Mouse (Mus musculus): ENCODE data around the gene 9330159F19Rik. TPM values are rescaled to one million over a fixed set of nuclear protein-coding genes. Genes with fewer than 3 reads are reported as not detected.

The 9330159F19Rik gene
- total RNA-seq (2015; ENCODE audit: low replicate concordance) (not detected in 2 replicates), total RNA-seq (2017; ENCODE audit: low replicate concordance) (not detected in 2 replicates)

DNA sequence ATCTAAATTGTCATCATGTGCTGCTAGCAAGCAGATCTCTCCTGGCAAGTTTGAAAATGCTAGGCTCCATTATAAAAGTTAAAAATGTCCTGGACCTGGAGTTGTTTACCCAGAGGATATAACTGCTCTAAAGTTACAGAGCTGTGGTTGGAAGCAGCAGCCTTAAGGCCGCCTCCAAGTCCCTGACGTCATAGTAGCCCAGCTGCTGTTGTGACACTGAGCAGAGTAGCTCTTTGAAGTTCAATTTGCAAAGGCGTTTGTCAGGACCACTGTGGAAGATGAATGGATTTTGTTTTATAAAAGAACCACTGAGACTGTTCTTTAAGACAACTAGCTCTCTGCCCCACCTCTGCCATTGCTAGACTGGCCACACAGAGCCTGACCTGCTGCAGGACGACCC is at the start of gene 9330159F19Rik:
Gene 9330159F19Rik (plus strand): TSS at position 154 of the 400 bp plus-strand sequence.
- ATAC-seq (replicated peaks; ENCODE audit: low FRiP score, poor library complexity, severe bottlenecking): no peak

DNA sequence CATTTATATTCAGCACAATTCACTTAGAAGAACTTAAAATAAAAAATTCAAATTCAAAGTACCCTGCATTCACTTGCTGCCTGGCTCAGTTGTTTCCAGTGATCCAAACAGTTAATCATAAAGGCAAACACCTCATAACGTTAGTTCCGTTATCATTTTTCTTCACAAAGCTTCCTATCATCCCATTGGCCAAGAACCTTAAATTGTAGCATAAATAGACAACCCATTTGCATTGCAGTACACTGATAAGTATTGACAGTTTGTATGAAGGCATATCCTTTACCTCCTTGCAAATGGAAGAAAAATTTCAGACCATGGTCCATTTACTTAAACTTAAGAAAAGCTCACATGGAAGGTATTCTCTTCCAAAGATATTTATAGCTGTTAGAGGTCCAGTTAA is 49.7 kb upstream of the 9330159F19Rik start:
- no peak for ATAC-seq (replicated peaks; ENCODE audit: low FRiP score, poor library complexity, severe bottlenecking)

DNA sequence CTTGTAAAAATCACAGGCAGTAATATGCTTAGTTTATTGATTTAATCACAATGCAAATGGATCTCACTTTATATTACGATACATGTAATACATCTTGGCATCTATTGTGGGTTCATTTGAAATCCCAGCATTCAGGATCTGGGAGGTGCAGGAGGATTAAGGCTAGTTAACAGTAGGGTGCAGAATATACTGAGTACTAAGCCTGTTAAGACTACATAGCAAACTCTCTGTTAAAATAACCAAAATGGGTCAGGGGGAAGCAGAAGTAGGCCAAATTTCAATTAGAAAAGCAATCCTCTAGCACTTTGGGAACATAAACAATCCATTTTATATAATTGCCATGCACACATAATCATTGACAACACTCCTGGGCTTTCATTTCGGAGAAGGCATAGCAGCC is 37.6 kb upstream of the 9330159F19Rik start:
- ATAC-seq (replicated peaks; ENCODE audit: low FRiP score, poor library complexity, severe bottlenecking): no peak

DNA sequence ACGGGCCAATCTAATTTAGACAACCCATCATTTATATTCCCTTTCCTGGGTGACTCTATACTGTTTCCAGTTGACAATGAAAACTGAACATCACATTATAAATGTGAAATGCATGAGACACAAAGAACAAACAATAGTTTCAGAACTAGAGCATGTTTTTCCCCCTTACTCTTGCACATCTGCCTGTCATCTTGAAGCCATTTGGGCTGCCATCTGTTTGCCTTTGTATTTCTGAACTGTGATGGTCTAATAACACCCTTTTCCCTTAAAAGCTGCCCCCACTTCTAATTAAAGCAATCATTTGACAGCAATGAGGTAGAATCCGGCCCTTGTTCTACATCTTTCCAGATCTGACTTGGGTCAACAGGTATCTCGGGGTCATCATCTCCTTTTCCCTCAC is 35.8 kb upstream of the 9330159F19Rik start:
- no peak for ATAC-seq (replicated peaks; ENCODE audit: low FRiP score, poor library complexity, severe bottlenecking)

DNA sequence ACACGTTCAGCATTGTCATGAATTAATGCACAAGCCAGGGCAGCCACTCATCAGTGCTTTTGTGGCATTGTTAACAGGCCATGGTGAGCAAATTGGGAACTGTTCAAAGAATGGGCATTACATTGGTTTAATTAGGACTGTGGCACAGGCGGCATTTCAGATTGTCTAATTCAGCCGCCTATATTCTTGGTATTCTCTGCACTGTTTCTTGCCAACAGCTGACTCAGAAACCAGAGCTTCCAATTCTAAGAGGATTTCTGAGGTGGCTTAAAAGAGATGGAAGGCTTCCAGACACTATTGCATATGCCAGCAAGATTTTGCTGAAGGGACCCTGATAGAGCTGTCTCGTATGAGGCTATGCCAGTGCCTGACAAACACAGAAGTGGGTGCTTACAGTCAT is 34.5 kb upstream of the 9330159F19Rik start:
- no peak for ATAC-seq (replicated peaks; ENCODE audit: low FRiP score, poor library complexity, severe bottlenecking)

DNA sequence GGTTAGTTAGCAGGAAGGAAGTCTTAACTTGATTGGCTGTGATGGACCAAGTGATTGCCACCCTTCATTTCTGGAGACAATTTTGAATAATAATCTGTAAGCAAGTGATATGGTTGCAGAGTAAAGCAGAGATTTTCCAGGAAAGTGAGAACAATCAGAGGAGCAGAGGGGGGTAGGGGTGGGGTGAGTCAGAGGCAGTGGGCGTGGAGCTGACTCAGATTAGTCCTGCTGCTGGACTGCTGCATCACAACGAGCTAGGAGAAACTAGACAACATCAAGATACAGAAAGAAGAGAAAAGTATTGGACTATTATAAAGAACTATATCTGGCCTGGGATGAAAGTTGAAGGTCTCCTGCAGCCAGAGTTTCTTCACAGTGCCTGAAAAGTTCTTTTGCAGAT is 33.4 kb upstream of the 9330159F19Rik start:
- no peak for ATAC-seq (replicated peaks; ENCODE audit: low FRiP score, poor library complexity, severe bottlenecking)

DNA sequence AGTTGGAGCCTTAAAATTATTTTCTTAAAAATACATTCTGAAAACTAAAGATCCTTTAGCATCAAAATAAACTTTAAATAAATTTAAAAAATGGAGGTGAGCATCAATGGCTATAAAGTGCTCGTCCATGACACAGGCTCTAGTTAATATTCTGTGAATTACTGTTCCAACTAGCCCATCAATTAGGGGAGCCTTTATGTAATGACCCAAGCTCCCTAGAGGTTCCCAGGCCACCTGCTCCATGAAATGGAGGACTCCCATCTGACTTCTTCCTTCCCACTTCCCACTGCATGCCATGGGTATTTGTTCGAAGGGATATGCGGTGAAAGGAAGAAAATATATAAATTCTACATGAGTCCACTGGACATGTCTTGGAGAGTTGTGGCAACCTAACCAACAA is 31.2 kb upstream of the 9330159F19Rik start:
- no peak for ATAC-seq (replicated peaks; ENCODE audit: low FRiP score, poor library complexity, severe bottlenecking)

DNA sequence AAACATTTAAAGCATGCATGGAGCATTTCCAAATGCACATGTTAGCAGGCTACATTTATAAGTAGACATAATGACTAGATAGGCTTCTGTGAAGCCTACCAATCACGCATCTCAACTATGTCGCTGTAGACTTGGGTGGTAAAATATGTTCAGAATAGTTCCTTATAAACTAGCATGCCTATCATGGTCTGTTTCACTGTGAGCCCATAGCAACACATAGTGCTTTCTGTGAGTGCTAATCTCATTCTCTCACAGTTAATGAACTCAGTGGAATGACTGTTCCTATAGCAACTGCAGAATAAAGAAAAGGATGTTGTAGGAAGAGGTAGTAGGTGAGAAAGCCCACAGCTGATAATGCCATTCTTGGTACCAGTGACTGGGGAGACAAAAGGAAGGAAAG is 30.4 kb upstream of the 9330159F19Rik start:
- ATAC-seq (replicated peaks; ENCODE audit: low FRiP score, poor library complexity, severe bottlenecking): no peak

DNA sequence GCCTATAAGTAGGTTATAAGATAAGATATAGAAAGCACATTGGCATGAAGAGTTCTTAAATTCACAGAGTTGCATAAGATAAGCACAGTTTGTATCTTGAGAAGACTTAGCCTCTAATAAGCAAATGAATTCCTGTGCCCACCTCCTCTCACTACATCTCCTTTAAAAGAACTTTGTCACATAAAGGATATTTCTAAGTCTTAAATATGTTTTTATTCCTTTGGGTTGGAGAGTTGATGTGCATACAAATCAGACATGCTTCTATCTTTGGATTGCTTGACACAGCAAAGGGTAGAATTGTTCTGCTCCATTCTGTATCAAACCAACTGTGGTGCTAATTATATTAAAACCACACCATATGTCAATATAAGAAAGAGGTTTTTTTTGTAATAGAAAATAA is 17.6 kb upstream of the 9330159F19Rik start:
- ATAC-seq (replicated peaks; ENCODE audit: low FRiP score, poor library complexity, severe bottlenecking): no peak

DNA sequence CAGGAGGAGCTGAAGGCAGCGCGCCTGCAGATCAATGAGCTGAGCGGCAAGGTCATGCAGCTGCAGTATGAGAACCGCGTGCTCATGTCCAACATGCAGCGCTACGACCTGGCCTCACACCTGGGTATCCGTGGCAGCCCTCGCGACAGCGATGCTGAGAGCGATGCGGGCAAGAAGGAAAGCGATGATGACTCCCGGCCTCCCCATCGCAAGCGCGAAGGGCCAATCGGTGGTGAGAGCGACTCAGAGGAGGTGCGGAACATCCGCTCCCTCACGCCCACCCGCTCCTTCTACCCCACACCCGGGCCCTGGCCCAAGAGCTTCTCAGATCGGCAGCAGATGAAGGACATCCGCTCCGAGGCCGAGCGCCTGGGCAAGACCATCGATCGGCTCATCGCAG is 14.6 kb upstream of the 9330159F19Rik start:
- ATAC-seq (replicated peaks; ENCODE audit: low FRiP score, poor library complexity, severe bottlenecking): no peak

DNA sequence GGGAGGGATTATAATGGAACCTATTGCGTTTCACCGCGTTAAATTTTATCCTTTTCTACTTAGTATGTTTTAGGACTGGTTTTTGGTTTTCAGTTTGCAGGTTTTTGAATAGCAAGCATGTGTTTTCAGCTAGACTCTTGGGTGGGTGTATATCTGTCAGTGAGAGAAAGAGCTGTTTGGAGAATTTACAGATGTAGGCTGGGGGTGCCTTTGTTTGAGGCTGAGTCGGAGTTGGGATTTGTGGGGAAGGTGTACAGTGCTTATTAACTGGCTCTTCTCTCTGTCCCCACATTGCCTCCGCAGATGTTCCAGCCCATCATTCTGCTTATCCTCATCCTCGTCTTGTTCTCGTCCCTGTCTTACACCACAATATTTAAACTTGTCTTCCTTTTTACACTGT is 12.8 kb upstream of the 9330159F19Rik start, which contains the start of gene Gm49353:
Gene Gm49353 (plus strand): TSS at position 313 of the 400 bp plus-strand sequence.
- no peak for ATAC-seq (replicated peaks; ENCODE audit: low FRiP score, poor library complexity, severe bottlenecking)

DNA sequence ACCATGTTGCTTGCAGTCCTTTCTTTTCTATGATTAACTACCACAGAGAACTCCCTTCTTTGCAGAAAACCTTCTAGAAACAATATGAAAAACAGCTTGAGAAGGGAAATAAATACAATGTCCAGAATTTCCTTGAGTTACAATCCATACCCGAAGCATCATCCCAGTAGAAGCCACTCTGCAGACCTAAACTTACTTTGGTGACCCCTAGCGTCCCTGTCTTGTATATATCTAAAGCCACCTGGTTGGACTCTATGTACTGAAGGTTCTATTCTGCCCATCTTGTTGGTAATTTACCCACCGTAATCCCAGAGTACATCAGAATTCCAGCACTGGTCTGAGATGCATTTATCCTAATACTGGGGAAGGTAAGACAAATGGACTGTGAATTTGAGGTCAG is 11.6 kb upstream of the 9330159F19Rik start:
- no peak for ATAC-seq (replicated peaks; ENCODE audit: low FRiP score, poor library complexity, severe bottlenecking)

DNA sequence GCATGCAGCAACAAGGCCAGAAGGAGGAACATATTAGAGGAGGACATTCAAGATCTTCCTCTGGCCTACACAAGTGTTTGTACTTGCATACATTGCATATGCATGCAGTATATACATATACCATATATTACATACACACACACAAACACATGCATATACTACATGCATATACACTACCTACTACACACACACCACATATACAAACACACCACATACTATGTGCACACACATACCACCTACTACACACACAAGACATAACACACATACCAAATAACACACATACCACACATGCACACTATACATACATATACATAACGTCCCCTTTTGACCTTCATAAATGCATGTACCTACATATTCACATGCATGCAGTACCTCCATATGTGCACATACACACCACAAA is 10.8 kb upstream of the 9330159F19Rik start:
- no peak for ATAC-seq (replicated peaks; ENCODE audit: low FRiP score, poor library complexity, severe bottlenecking)

DNA sequence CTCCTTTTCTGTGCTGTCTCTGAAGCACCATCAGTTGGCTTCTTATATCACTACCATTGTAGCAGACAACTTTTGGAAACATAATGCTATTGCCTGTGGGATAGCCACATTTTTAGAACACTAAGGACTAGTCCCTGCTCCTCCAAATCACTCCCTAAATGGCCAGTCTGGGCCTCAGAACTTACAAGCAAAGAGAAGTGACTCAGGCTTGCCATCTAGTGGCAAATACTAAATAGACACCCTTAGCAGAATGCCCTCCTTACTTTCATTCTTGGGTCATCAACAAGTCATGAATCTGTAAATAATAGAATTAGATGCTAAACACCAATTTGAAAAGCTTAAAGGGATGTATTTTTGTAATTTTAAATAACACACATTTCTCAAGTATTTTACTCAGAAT is 4.7 kb upstream of the 9330159F19Rik start:
- ATAC-seq (replicated peaks; ENCODE audit: low FRiP score, poor library complexity, severe bottlenecking): no peak

DNA sequence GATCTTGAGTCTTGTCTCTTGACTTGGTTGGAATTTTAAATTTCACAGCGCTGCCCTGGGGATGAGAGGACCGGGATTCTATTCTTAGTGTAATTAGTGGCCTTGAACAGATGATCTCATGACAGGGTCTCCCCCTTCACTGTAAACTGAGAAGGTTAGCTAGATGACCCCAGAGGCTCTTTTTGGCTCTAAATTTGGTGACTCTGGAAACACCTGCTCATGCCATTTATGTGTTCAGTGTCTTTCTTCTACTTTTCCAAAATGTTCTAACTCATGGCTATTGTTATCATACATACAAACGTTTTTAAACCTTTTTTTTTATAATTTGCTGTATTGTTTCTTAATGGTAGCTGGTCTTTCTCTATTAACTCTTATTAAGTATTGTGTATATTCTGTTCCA is 2.7 kb upstream of the 9330159F19Rik start:
- no peak for ATAC-seq (replicated peaks; ENCODE audit: low FRiP score, poor library complexity, severe bottlenecking)

DNA sequence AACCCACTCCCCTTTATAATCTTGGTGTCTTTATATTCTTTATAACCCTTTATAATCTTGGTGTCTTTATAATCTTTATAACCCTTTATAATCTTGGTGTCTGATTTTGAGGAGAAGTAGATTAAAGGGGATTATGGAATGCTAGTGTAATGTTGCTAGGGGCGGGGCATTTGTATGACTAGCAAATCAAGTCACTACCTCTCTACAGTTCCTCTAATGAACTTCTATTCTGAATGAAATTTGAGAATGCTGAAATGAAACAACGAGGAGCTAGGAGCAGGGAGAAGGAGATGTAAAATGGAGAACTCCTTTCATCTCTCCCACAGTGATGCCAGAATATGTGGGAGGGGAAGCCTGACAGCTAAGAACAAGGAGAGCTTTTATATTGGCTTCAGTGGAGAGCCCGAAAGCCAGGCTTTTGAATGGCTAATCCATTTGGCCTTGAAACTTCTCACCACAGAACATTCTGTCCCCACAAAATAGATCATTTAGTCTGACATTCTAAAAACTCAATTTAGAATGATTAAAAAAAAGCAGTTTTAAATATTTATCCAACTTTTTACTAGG is 2.2 kb downstream of the 9330159F19Rik start:
- ATAC-seq (replicated peaks; ENCODE audit: low FRiP score, poor library complexity, severe bottlenecking): no peak

DNA sequence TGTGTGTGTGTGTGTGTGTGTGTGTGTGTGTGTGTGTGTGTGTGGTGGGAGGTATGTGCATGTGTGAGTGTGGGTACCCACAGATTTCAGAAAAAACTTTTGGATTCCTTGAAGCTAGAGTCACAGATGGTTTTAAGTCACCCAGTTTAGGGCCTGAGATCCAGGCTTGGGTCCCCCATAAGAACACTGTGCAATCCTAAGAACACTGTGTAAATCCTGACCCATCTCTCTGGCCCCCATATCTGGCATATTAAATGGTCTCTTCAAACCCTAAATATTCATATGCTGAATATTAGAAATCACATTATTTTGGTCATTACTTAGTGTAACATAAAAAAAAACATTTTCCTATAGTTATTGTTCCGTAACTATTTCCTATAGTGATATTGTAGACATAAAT is 5.6 kb downstream of the 9330159F19Rik start:
- no peak for ATAC-seq (replicated peaks; ENCODE audit: low FRiP score, poor library complexity, severe bottlenecking)

DNA sequence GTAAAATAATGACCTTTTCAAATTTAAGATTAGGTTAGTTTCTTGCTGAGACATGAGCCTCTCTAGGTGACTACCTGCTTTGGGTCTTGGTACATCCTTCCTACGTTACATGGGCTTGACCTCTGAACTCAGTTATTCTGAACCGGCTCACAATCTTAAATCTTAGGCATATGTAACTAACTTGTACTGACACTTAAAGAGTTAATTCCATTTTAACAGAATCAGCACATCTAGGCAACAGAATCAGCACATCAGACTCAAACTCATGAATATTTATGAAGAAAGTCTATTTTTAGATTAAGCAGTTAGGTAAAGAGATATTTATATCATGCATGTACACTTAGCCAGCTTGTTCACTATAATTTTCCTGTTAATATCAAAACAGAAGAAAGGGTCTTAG is 6.0 kb downstream of the 9330159F19Rik start:
- no peak for ATAC-seq (replicated peaks; ENCODE audit: low FRiP score, poor library complexity, severe bottlenecking)

DNA sequence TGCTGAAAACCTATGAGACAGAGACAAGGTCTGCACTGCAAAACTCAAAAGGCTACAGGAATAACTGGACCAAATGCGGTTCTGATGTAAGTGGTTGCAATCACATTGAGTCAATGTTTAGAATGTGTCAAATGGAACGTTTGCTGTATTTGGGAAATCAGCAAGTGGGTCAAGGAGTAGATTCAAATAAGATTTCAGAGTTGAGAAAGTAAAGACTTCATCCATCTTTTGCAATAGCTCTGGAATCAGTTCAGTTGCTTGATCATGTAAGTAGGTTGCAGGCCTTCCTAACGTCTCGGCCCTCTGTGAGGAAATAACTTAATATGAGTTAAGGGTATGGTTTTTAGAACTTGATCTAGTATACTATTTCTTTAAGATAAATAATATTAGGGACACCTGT is 13.9 kb downstream of the 9330159F19Rik start:
- no peak for ATAC-seq (replicated peaks; ENCODE audit: low FRiP score, poor library complexity, severe bottlenecking)

DNA sequence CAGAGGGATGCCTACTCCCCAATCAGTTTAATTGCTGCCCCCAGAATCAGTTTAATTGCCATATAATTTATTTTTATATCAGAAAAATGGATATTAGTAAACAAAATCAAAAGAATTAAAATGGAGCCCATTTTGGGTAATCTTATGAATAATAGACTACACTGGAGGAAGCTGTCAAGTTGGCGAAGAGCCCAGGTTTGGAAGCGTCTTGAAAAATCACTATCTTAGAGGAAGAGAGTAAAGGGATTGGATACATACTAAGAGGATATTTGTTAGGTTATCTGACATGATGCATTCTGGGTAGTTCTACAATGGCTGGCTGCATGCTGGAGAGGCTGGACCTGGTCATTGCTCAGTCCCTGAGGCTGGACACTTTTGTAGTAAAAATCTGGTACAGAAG is 19.8 kb downstream of the 9330159F19Rik start:
- ATAC-seq (replicated peaks; ENCODE audit: low FRiP score, poor library complexity, severe bottlenecking): no peak
